Mouse (Mus musculus) spleen, adult 2 months (tissue): Measurements from ENCODE around the gene Phactr1.

ENCODE experiments used
- CTCF ChIP-seq: fragments of 200-500 bp; IDR thresholded peaks from 2 replicates; pipeline ENCODE4 v1.5.1; 2011; ENCODE audit warnings: mild to moderate bottlenecking, inconsistent platforms; ENCODE audit not compliant: insufficient read depth, insufficient read length, insufficient replicate concordance; ENCODE audit errors: extremely low read depth
- POLR2A ChIP-seq: fragments of 200-500 bp; IDR thresholded peaks from 2 replicates; pipeline ENCODE4 v1.6.1; 2011; ENCODE audit warnings: low read depth, low read length, inconsistent platforms

DNA sequence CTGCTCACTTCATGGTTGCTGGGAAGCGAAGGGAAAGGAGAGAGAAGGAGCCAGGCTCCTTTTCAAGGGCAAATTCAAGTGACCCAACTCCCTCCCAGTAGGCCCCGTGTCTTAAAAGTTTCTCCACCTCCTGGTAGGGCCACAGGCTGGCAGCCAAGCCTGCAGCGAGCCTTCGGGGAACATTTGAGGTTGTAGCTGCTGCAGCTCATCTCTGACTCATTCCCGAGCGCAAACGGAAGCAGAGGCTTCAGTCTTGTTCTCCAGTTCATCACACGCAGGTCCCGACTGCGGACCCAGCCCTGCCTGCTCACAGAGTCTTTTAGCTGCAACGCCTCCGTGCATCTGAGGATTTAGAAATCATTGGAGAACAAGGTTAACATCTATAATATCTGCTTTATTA is 226.6 kb downstream of the Phactr1 start:
- TF ChIP-seq CTCF (no peak), POLR2A (no peak)
